Mouse (Mus musculus) CH12F3 (cell line): ENCODE results near the gene Galnt10.

Experiments used
- in situ Hi-C: fragments of 300-500 bp; cut with MboI; formaldehyde crosslinking; loops from 2 replicates; pipeline ENCODE4 v1.14.3; 2020; ENCODE audit warnings: low sequenced_read_pairs

Galnt10 gene

GRCm38 (mm10) chr11:57645018-57645559 lies at the start of gene Galnt10:
Galnt10 (plus strand) TSS chr11:57645442.
- in situ Hi-C loops, result no loop called here

GRCm38 (mm10) chr11:57595899-57596298 lies 49.3 kb upstream of the Galnt10 start:
- in situ Hi-C loops, result no loop called here

GRCm38 (mm10) chr11:57598161-57598560 lies 47.1 kb upstream of the Galnt10 start:
- in situ Hi-C loops, result no loop called here

- in situ Hi-C loops, result no loop called here
Measured at GRCm38 (mm10) chr11:57599304-57599703, 45.9 kb upstream of the Galnt10 start.

- in situ Hi-C loops, result no loop called here
Measured at GRCm38 (mm10) chr11:57600113-57600512, 45.1 kb upstream of the Galnt10 start.

DNA sequence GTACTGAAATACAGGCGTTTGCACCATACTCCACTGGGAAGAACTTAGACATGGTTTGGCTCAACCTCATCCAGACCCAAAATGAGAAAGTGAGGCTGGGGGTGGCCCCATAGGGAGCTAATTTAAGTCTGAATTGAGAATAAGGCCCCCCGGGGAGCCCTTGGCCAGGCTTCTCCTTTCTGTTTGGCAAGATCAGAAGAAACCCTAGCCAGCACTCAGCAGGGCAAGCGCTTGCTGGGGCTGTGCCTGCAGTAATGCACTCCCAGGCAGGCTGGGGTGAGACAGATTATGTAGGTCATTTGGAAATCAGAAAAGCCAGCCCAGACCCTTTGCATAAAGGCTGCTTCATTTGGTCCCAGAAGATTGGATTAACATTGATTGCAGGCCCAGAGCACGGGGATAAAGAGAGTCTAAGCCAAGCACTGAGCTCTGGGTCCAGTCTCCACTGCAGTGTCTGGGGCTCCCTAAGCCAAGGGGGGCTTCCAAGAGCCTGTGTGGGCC lies 44.6 kb upstream of the Galnt10 start:
- in situ Hi-C loops, result no loop called here

DNA sequence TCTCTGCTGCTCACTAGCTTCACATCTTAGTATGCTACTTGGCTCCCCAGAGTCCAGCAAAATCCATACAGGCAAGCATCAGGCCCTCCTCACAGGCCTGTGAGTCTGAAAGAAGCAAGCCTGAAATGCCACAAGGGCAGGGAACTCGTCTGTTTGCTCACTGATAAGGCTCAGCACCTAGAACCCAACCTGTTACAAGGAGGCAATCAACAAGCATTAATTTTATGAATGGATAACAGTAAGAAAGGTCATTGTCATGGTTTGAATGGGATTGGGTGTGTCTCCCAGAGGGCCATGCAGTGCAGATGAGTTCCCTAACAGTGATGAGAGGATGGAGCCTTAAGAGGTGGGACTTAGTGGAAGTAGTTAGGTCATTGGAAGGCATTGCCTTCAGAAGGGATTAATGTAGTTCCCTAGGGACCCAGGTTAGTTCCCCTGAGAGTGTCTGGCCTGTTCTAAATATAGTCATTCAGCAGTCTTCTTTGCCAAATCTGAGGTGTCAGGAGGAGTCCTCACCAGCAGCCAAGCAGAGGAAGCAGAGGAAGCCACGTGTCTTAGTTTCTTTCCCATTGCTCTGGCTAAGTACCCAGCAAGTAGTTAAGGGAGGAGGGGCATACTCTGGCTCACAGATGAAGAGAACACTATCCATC lies 43.3 kb upstream of the Galnt10 start:
- in situ Hi-C loops, result no loop called here

DNA sequence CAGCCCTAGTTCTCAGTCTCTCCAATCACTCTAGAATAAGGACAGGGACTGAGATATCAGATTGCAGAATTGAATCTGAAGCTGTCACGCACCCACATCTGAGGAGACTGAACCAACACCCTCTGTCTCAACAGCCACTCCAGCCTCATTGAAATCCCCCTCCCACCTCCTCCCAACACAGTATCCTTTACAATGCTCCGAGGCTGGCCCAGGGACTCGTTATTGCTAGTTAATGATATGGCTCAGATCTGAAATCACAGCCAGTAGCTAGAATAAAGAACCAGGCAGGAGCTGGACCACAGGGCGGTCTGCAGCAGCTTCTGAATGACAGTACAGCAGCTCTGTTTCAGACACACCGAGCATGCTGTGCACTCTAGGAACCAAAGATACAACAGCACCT lies 40.2 kb upstream of the Galnt10 start:
- in situ Hi-C loops, result no loop called here

- in situ Hi-C loops, result no loop called here
Measured at GRCm38 (mm10) chr11:57605660-57606059, 39.6 kb upstream of the Galnt10 start.

DNA sequence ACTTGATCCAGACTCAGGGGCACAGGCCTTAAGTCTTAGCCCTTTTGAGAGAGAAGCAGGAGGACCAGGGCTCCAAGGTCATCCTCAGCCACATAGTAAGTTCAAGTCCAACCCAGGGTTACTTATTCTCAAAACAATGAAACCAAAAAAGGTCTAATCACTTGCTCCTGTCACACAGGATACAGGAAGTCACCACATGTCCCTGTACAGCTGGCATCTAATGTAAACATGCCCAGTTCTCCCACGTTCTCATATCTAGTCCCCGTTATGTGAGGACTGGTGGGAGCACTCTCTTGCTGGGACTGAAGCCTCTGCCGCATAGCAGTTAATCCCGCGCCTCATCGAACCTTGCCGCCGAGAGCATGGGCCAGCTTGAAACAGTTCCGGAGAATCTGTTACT lies 30.7 kb upstream of the Galnt10 start:
- in situ Hi-C loops, result no loop called here

- in situ Hi-C loops, result no loop called here
Measured at GRCm38 (mm10) chr11:57615286-57615685, 30.0 kb upstream of the Galnt10 start.

GRCm38 (mm10) chr11:57615871-57616270 lies 29.4 kb upstream of the Galnt10 start:
- in situ Hi-C loops, result no loop called here

GRCm38 (mm10) chr11:57617526-57618264 lies 27.5 kb upstream of the Galnt10 start:
- in situ Hi-C loops, result no loop called here

GRCm38 (mm10) chr11:57621472-57621871 lies 23.8 kb upstream of the Galnt10 start:
- in situ Hi-C loops, result no loop called here

- in situ Hi-C loops, result no loop called here
Measured at GRCm38 (mm10) chr11:57621876-57622275, 23.4 kb upstream of the Galnt10 start.

DNA sequence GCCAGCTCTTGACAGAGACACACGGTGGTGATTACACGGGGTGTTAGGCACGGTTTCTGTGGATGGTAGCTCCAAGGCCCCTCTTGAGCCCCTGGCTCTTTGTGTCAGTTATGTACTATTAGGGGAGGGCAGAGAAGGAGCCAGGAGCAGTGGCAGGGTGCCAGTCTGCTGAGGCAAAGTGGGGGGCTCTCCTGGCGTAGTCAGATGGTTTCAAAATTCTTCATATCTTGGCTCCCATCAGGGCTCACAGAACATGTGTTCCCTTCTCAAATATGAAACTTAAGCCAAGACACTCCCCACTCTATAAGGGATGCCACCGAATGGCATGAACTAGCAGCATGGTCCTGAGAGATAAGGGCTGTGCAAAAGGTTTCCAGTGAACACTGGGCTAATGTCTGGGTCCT lies 20.8 kb upstream of the Galnt10 start:
- in situ Hi-C loops, result no loop called here

GRCm38 (mm10) chr11:57625465-57625864 lies 19.8 kb upstream of the Galnt10 start:
- in situ Hi-C loops, result no loop called here

DNA sequence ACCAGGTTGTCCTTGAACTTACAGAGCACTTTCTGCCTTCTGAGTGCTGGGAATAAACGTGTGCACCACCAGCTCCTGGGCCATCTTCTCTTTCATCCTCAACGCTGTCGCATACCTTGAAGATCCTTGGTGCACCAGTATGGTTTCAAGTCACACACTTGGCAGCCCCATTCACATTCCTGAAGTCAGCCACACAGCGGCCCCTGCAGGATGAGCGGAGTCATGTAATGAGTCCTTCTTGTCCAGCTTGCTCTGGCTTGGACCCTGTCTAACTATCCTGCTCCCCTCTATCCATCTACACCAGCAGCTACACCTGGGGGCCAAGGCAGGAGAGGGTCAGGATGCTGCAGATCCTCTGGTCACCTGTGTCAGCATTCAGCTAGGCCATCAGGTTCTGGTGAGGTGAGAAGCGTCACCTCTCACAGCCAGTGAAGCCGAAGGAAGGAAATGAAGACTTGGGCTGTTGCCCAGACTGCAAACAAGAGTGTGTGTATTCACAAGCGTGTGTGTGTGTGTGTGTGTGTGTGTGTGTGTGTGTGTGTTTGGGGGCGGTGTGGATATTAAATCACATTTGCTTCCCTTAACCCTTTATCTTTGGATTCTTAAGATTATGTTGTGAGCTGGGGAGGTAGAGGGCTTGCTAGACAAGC lies 18.0 kb upstream of the Galnt10 start:
- in situ Hi-C loops, result no loop called here

GRCm38 (mm10) chr11:57631805-57632485 lies 13.3 kb upstream of the Galnt10 start:
- in situ Hi-C loops, result no loop called here

DNA sequence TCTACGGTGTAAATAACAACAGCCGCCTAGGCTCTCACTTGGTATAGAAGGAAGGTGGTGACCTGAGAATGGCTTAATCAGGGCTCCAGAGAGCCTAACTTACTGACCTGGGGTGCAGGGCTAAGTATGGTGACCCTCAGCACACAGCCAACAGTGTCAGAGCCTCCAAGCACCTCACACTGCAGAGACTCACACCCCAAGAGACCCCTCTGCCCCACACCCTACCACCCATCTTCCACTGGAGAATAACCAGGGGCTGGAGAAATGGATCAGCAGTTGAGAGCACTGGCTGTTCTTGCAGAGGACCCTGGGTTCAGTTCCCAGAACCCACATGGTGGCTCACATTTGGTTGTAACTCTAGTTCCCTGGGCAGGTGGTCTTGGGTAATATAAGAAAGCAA lies 12.2 kb upstream of the Galnt10 start:
- in situ Hi-C loops, result no loop called here

GRCm38 (mm10) chr11:57633975-57634585 lies 11.2 kb upstream of the Galnt10 start:
- in situ Hi-C loops, result no loop called here
